Comparison of ENCODE assay signal across 25 mouse cellular contexts in genomic region chr6:138426894-138427293, GRCm38 (mm10).
DNase-seq lines count a peak whose midpoint lies in the region; ATAC-seq lines count a peak whose summit lies in the region.
"Had no signal": no experiment of that assay in that cellular context is flagged by ENCODE, and none has a peak within 500 bp of the region (broad histone marks: within the 10 kb centered on the region; RNA-seq: fewer than 3 reads in every experiment).

No protein-coding gene starts in this region.

- no peaks in the 10 kb centered on the region for H3K9me3 ChIP-seq in limb, embryonic 13.5 days
- H3K9me3 ChIP-seq in limb, embryonic 10.5 days (replicated peaks) = no peaks in the 10 kb centered on the region
- H3K9me3 ChIP-seq in embryonic facial prominence, embryonic 15.5 days (replicated peaks) = no peaks in the 10 kb centered on the region
- H3K9me3 ChIP-seq in forebrain, embryonic 16.5 days (ENCODE audit: control insufficient read depth, low read length) = no peaks in the 10 kb centered on the region
- H3K9me3 ChIP-seq in kidney, embryonic 15.5 days (replicated peaks) = no peaks in the 10 kb centered on the region
- H3K9me3 ChIP-seq: heart, embryonic 15.5 days; liver, embryonic 15.5 days; lung, embryonic 15.5 days had no signal

- 0 out of 2 replicates have a peak overlapping the region, but pooled peaks have one; percentile 7 for H3K4me2 ChIP-seq in limb, embryonic 13.5 days (replicated peaks)
- H3K4me2 ChIP-seq in embryonic facial prominence, embryonic 15.5 days (replicated peaks) = no peak overlapping the region
- H3K4me2 ChIP-seq in forebrain, embryonic 16.5 days (ENCODE audit: low read length) = peak overlapping the region; percentile 23
- no peak overlapping the region for H3K4me2 ChIP-seq in kidney, embryonic 15.5 days
- H3K4me2 ChIP-seq: heart, embryonic 15.5 days; liver, embryonic 15.5 days; lung, embryonic 15.5 days had no signal

- no peaks in the 10 kb centered on the region for H3K36me3 ChIP-seq in limb, embryonic 13.5 days
- no peaks in the 10 kb centered on the region for H3K36me3 ChIP-seq in limb, embryonic 10.5 days
- H3K36me3 ChIP-seq in embryonic facial prominence, embryonic 15.5 days = no peaks in the 10 kb centered on the region
- H3K36me3 ChIP-seq in forebrain, embryonic 16.5 days (ENCODE audit: control insufficient read depth, insufficient read depth) = no peaks in the 10 kb centered on the region
- no peaks in the 10 kb centered on the region for H3K36me3 ChIP-seq in kidney, embryonic 15.5 days
- H3K36me3 ChIP-seq: heart, embryonic 15.5 days; liver, embryonic 15.5 days; lung, embryonic 15.5 days had no signal

- H3K9ac ChIP-seq in limb, embryonic 13.5 days = no peak overlapping the region
- no peak overlapping the region for H3K9ac ChIP-seq in embryonic facial prominence, embryonic 15.5 days
- no peak overlapping the region for H3K9ac ChIP-seq in forebrain, embryonic 16.5 days (replicated peaks; ENCODE audit: low read depth, low read length)
- H3K9ac ChIP-seq in kidney, embryonic 15.5 days = no peak overlapping the region
- H3K9ac ChIP-seq: heart, embryonic 15.5 days; liver, embryonic 15.5 days; lung, embryonic 15.5 days had no signal

- H3K27me3 ChIP-seq in limb, embryonic 13.5 days = peaks cover 50% of the 10 kb centered on the region
- peaks cover 18% of the 10 kb centered on the region; the same call in 1 of the 2 replicates for H3K27me3 ChIP-seq in limb, embryonic 10.5 days (ENCODE audit: low read depth, poor library complexity, severe bottlenecking)
- peaks cover 24% of the 10 kb centered on the region for H3K27me3 ChIP-seq in embryonic facial prominence, embryonic 15.5 days
- H3K27me3 ChIP-seq in forebrain, embryonic 16.5 days (replicated peaks; ENCODE audit: control insufficient read depth, insufficient read depth, low read length) = no peaks in the 10 kb centered on the region
- peaks cover 54% of the 10 kb centered on the region for H3K27me3 ChIP-seq in kidney, embryonic 15.5 days
- H3K27me3 ChIP-seq: heart, embryonic 15.5 days had no signal

- peaks cover 16% of the 10 kb centered on the region for H3K4me1 ChIP-seq in limb, embryonic 13.5 days
- H3K4me1 ChIP-seq in limb, embryonic 10.5 days = peaks cover 49% of the 10 kb centered on the region
- H3K4me1 ChIP-seq in embryonic facial prominence, embryonic 15.5 days = peaks cover 4% of the 10 kb centered on the region
- H3K4me1 ChIP-seq in forebrain, embryonic 16.5 days (replicated peaks; ENCODE audit: control insufficient read depth, insufficient read depth, low read length) = peaks cover 38% of the 10 kb centered on the region
- peaks cover 12% of the 10 kb centered on the region for H3K4me1 ChIP-seq in kidney, embryonic 15.5 days
- H3K4me1 ChIP-seq: liver, embryonic 15.5 days had no signal

- no peak overlapping the region for H3K4me3 ChIP-seq in limb, embryonic 13.5 days
- H3K4me3 ChIP-seq in limb, embryonic 10.5 days = no peak overlapping the region
- no peak overlapping the region for H3K4me3 ChIP-seq in embryonic facial prominence, embryonic 15.5 days (replicated peaks)
- no peak overlapping the region for H3K4me3 ChIP-seq in forebrain, embryonic 16.5 days (replicated peaks; ENCODE audit: low read length)
- H3K4me3 ChIP-seq in kidney, embryonic 15.5 days (replicated peaks) = no peak overlapping the region
- H3K4me3 ChIP-seq: erythroblast, embryonic 14.5 days; gastrocnemius, adult 2 months; heart, embryonic 15.5 days; left cerebral cortex, adult 2 months; liver, embryonic 15.5 days; lung, embryonic 15.5 days; myocyte had no signal

- peak; percentile 18 for DNase-seq in embryo, embryonic 10.5 days (ENCODE audit: low spot score)
- DNase-seq in embryo, embryonic 11 days = no peak
- no peak for DNase-seq in limb, embryonic 10.5 days (ENCODE audit: low spot score)
- DNase-seq in T-cell, adult 2 months (ENCODE audit: low spot score) = no peak
- DNase-seq: adrenal gland, postnatal 10 days; cerebellum, adult 2 months; cerebellum, postnatal 36 days; gastrocnemius, adult 2 months; heart, postnatal 36 days; kidney, adult 11 months; kidney, postnatal 4 days; layer of hippocampus, adult 9-11 months; liver; lung, postnatal 4 days; right cerebral cortex, postnatal 14 days had no signal

- ATAC-seq in limb, embryonic 13.5 days (ENCODE audit: low FRiP score, low read depth) = 0 out of 2 replicates have a peak, but pooled peaks have one; percentile 18
- ATAC-seq in embryonic facial prominence, embryonic 15.5 days (ENCODE audit: insufficient number of reproducible peaks, low FRiP score, low TSS enrichment, low read depth) = peak; percentile 7; the same call in 1 of the 2 replicates
- ATAC-seq in forebrain, embryonic 16.5 days = no peak
- ATAC-seq in kidney, embryonic 15.5 days (replicated peaks; ENCODE audit: low FRiP score) = no peak

- 20% methylated on average over 3 of the region's 3 CpGs for WGBS in limb, embryonic 13.5 days
- 22% methylated on average over 3 of the region's 3 CpGs for WGBS in limb, embryonic 10.5 days
- 19% methylated on average over 3 of the region's 3 CpGs for WGBS in embryonic facial prominence, embryonic 15.5 days
- WGBS in forebrain, embryonic 16.5 days = 4% methylated on average over 3 of the region's 3 CpGs
- 18% methylated on average over 3 of the region's 3 CpGs for WGBS in kidney, embryonic 15.5 days

- H3K27ac ChIP-seq in limb, embryonic 13.5 days = no peak overlapping the region
- H3K27ac ChIP-seq in limb, embryonic 10.5 days = no peak overlapping the region
- no peak overlapping the region for H3K27ac ChIP-seq in embryonic facial prominence, embryonic 15.5 days (replicated peaks)
- no peak overlapping the region for H3K27ac ChIP-seq in forebrain, embryonic 16.5 days (ENCODE audit: low read length)
- H3K27ac ChIP-seq in kidney, embryonic 15.5 days = no peak overlapping the region
- H3K27ac ChIP-seq: gastrocnemius, adult 2 months; heart, embryonic 15.5 days; left cerebral cortex, adult 2 months; liver, embryonic 15.5 days; lung, embryonic 15.5 days had no signal

Comparison
In these comparisons a context has a peak if more than half of its experiments do, and no peak if none do; other contexts are left out.
1. ATAC-seq: peak in limb, embryonic 13.5 days (single experiment) and embryonic facial prominence, embryonic 15.5 days (single experiment); none in forebrain, embryonic 16.5 days (single experiment) and kidney, embryonic 15.5 days (single experiment).
2. H3K4me2 ChIP-seq: peak in limb, embryonic 13.5 days (single experiment) and forebrain, embryonic 16.5 days (single experiment); none in embryonic facial prominence, embryonic 15.5 days (single experiment) and kidney, embryonic 15.5 days (single experiment).